In genomic region chr10:119067366-119067765, GRCm38 (mm10) we compare ENCODE assay signal across 20 mouse cellular contexts.
A peak's percentile ranks its signal among the peaks of the same experiment; 100 is the strongest.
DNase-seq lines count a peak whose midpoint lies in the region; ATAC-seq and TF ChIP-seq lines count a peak whose summit lies in the region.
"Had no signal": no experiment of that assay in that cellular context is flagged by ENCODE, and none has a peak within 500 bp of the region (broad histone marks: within the 10 kb centered on the region; RNA-seq: fewer than 3 reads in every experiment).

No protein-coding gene starts in this region.

- no peaks in the 10 kb centered on the region for H3K27me3 ChIP-seq in thymus, adult 2 months (ENCODE audit: control insufficient read depth, insufficient read depth, low read length)
- H3K27me3 ChIP-seq in forebrain, embryonic 14.5 days (replicated peaks; ENCODE audit: control insufficient read depth, insufficient read depth, low read length) = no peaks in the 10 kb centered on the region
- H3K27me3 ChIP-seq in forebrain, postnatal 0 days (ENCODE audit: insufficient read depth, low read length) = no peaks in the 10 kb centered on the region
- H3K27me3 ChIP-seq: embryonic facial prominence, embryonic 12.5 days; forebrain, embryonic 13.5 days had no signal

- intact Hi-C loops in left cerebral cortex, adult 2 months (cut with DNase I) = no loop called here

- no peak for TF ChIP-seq POLR2A in thymus, adult 2 months (IDR thresholded peaks at IDR 0.05; ENCODE audit: control insufficient read depth, extremely low read depth, insufficient read depth, low read length, poor library complexity)

- no peak for ATAC-seq in forebrain, embryonic 14.5 days
- no peak for ATAC-seq in forebrain, postnatal 0 days
- ATAC-seq: activated CD4-positive, CD25-positive, alpha-beta regulatory T cell, adult 4 months; forebrain, embryonic 13.5 days; forebrain, embryonic 16.5 days had no signal

- H3K36me3 ChIP-seq in thymus, adult 2 months (ENCODE audit: control insufficient read depth, insufficient read depth, low read length) = no peaks in the 10 kb centered on the region
- no peaks in the 10 kb centered on the region for H3K36me3 ChIP-seq in forebrain, embryonic 14.5 days (ENCODE audit: control insufficient read depth, insufficient read depth, low read length)
- H3K36me3 ChIP-seq in forebrain, postnatal 0 days (ENCODE audit: insufficient read depth) = no peaks in the 10 kb centered on the region
- H3K36me3 ChIP-seq: embryonic facial prominence, embryonic 10.5 days; embryonic facial prominence, embryonic 12.5 days had no signal

- DNase-seq in thymus, adult 2 months = peak; percentile 42
- no peak for DNase-seq in thymus, postnatal 0 days (ENCODE audit: low spot score)
- peak; percentile 36 to 50 for DNase-seq in thymus, postnatal 10 days (ENCODE audit: low spot score in 2 of 2)
- DNase-seq in thymus, postnatal 25 days = peak; percentile 53
- peak; percentile 40 for DNase-seq in thymus, postnatal 4 days
- no peak for DNase-seq in forebrain, embryonic 14.5 days (ENCODE audit: low spot score)
- DNase-seq in forebrain, postnatal 0 days = no peak
- no peak for DNase-seq in left cerebral cortex, adult 2 months (ENCODE audit: extremely low spot score in 1 of 2, low spot score in 2 of 2)
- DNase-seq: adrenal gland, adult 8-10 months; adrenal gland, postnatal 14 days; adrenal gland, postnatal 36 days; cerebellum, adult 2 months; cerebellum, adult 9-10 months; cerebellum, postnatal 10 days; cerebellum, postnatal 25 days had no signal

- H3K4me2 ChIP-seq in forebrain, embryonic 14.5 days (ENCODE audit: low read length) = no peak overlapping the region
- no peak overlapping the region for H3K4me2 ChIP-seq in forebrain, postnatal 0 days (ENCODE audit: low read depth)
- H3K4me2 ChIP-seq: embryonic facial prominence, embryonic 12.5 days; forebrain, embryonic 13.5 days had no signal

- H3K27ac ChIP-seq in thymus, adult 2 months (ENCODE audit: control insufficient read depth, insufficient read depth, low read length) = no peak overlapping the region
- no peak overlapping the region for H3K27ac ChIP-seq in forebrain, embryonic 14.5 days (ENCODE audit: low read depth, low read length)
- no peak overlapping the region for H3K27ac ChIP-seq in forebrain, postnatal 0 days (ENCODE audit: low read depth, low read length)
- no peak overlapping the region for H3K27ac ChIP-seq in left cerebral cortex, adult 2 months
- H3K27ac ChIP-seq: embryonic facial prominence, embryonic 10.5 days; embryonic facial prominence, embryonic 12.5 days; forebrain, embryonic 13.5 days had no signal

- peaks cover 5% of the 10 kb centered on the region; the same call in 1 of the 2 replicates for H3K4me1 ChIP-seq in thymus, adult 2 months (replicated peaks; ENCODE audit: control insufficient read depth, insufficient read depth, low read length)
- H3K4me1 ChIP-seq in forebrain, embryonic 14.5 days (ENCODE audit: control insufficient read depth, insufficient read depth, low read length) = peaks cover 6% of the 10 kb centered on the region; the same call in 1 of the 2 replicates
- no peaks in the 10 kb centered on the region for H3K4me1 ChIP-seq in forebrain, postnatal 0 days (ENCODE audit: insufficient read depth)
- H3K4me1 ChIP-seq: embryonic facial prominence, embryonic 10.5 days had no signal

- H3K9me3 ChIP-seq in forebrain, embryonic 14.5 days (replicated peaks; ENCODE audit: control insufficient read depth, low read length) = no peaks in the 10 kb centered on the region
- no peaks in the 10 kb centered on the region for H3K9me3 ChIP-seq in forebrain, postnatal 0 days (ENCODE audit: low read length)
- H3K9me3 ChIP-seq: embryonic facial prominence, embryonic 10.5 days; embryonic facial prominence, embryonic 12.5 days; forebrain, embryonic 13.5 days had no signal

- H3K4me3 ChIP-seq in thymus, adult 2 months (ENCODE audit: control insufficient read depth, insufficient read depth, low read length) = no peak overlapping the region
- H3K4me3 ChIP-seq in forebrain, embryonic 14.5 days (ENCODE audit: low read depth, low read length) = no peak overlapping the region
- no peak overlapping the region for H3K4me3 ChIP-seq in forebrain, postnatal 0 days (ENCODE audit: low read depth, low read length)
- H3K4me3 ChIP-seq in left cerebral cortex, adult 2 months = no peak overlapping the region
- H3K4me3 ChIP-seq: embryonic facial prominence, embryonic 10.5 days; embryonic facial prominence, embryonic 12.5 days; forebrain, embryonic 13.5 days had no signal

- 93% methylated on average over 8 of the region's 8 CpGs for WGBS in thymus, adult 2 months
- WGBS in forebrain, embryonic 14.5 days = 98% methylated on average over 7 of the region's 8 CpGs
- WGBS in forebrain, postnatal 0 days = 94% methylated on average over 8 of the region's 8 CpGs

- no peak overlapping the region for H3K9ac ChIP-seq in forebrain, embryonic 14.5 days (ENCODE audit: low read length)
- H3K9ac ChIP-seq in forebrain, postnatal 0 days = no peak overlapping the region
- H3K9ac ChIP-seq: embryonic facial prominence, embryonic 12.5 days; forebrain, embryonic 13.5 days had no signal

- no peak for TF ChIP-seq CTCF in thymus, adult 2 months (IDR thresholded peaks at IDR 0.05; ENCODE audit: borderline replicate concordance, control insufficient read depth, extremely low read depth, insufficient read depth, low read length, poor library complexity)
- TF ChIP-seq CTCF in forebrain, postnatal 0 days (IDR thresholded peaks at IDR 0.05; ENCODE audit: low read depth) = no peak
- TF ChIP-seq CTCF in left cerebral cortex, adult 2 months (IDR thresholded peaks at IDR 0.05) = no peak

Comparison
In these comparisons a context has a peak if more than half of its experiments do, and no peak if none do; other contexts are left out.
1. DNase-seq: peak in thymus, adult 2 months (single experiment), thymus, postnatal 10 days (2 of 2), thymus, postnatal 25 days (single experiment) and thymus, postnatal 4 days (single experiment); none in thymus, postnatal 0 days (single experiment), forebrain, embryonic 14.5 days (single experiment), forebrain, postnatal 0 days (single experiment) and left cerebral cortex, adult 2 months (0 of 2).